Mouse (Mus musculus) layer of hippocampus, adult 11-12 months (tissue): ENCODE measurements around the gene Tns3.
A peak's percentile ranks its signal among the peaks of the same experiment; 100 is the strongest.

ENCODE experiments used
- DNase-seq: peaks from one replicate; pipeline ENCODE4 v3.0.0; 2022; ENCODE audit warnings: low spot score

Tns3 gene

DNA sequence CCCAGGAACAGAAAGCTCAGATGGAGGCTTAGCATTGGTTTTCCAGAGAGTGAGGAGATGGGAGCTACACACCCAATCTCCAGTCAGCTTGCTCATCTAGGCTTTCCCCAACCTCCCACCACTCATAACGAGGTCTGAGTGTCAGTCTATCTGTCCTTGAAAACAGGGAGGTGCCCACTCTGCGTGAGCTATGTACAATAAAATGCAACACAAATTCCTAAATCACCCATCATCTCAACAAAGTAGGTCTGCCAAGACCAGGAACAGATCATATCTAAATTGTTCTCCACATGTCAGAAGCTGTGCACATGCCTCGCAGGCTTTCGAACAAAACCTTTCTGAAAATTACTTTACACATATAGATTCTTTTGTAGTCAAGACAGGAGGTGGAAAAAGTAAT is 134.3 kb downstream of the Tns3 start:
- no peak for DNase-seq

DNA sequence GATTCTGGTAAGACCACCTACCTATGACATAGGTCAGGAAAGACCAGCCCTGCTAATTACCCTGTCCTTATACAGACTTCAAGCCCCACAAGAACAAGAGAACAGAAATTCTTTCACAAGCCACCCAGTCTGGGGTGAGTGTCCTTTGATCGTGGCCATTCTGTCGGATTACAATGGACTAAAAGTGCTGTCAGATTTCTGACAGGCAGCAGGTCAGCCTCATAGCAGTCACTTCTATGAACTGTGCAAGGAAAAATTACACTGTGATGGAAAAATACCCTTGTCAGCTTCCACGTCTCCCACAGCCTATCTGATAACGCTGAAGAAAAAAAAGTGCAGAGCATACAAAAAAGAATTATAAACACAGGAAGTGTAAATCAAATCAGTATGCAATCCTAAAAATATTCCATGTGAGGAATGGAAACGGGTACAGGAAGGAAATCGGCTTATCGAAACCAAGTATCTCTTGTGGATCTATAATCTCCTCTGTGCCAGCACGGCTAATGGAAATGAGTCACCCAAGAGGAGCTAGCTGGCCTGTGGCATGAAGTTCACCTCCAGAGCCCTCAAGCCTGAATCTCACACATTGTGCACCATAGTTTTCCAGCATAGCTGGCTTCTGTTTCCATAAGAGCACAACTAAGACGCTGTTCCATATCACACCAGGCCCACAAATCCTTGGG is 138.7 kb downstream of the Tns3 start:
- DNase-seq: no peak

DNA sequence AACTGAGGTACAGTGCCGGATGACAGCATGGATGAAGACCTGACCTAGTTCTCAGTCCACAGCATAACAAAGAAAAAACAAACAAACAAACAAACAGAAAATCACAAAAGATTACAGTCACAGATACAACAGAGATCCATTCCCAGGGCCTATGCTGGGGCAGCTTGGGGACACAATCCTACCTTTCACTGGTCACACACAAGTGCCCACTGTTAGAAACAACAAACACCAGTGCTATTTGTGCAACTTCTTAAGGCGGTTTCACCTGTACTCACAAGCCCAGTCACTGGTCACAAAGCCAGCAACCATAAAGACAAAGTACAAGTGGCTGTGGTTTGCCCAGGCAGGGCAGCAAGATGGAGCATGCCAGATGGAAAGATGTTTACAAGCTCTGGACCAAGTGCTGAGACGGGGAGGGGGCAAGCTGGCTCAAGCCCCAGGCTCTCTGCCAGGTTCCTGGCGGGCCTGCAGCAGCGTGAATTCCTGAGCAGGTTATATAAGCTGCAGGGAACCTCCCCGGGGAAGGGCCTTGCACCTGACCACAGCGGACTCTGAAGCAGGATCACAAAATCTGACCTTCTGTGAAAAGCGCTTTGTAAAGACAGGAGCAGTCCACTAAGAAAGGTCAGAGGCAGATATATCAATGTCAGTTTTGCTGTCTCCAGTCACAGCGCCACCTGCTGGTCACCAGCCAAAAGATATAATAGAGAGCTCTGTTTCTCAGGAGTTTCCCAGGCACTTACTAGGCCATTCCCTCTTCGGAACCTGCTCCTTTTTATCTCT is 140.8 kb downstream of the Tns3 start:
- DNase-seq: peak; percentile 80

GRCm38 (mm10) chr11:8513359-8514253 is 150.7 kb downstream of the Tns3 start:
- no peak for DNase-seq

DNA sequence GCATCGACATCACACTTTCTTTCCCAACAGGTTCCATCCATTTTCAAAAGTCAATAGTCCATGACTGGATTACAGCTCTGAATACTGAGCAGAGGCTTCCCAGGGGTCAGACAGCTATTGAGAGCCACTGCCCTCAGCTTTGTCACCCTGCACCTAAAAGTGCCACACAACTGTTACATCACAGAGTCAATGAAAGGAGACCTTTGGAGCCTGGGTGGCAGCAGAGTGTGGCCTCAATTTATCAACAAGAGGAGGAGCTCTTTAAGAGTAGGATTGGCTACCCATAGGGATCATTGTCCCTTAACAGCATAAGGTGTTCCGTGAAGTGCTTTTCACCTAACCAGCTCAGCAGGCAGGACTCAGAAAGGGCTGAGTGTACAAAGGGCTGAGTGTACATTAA is 154.0 kb downstream of the Tns3 start:
- no peak for DNase-seq

DNA sequence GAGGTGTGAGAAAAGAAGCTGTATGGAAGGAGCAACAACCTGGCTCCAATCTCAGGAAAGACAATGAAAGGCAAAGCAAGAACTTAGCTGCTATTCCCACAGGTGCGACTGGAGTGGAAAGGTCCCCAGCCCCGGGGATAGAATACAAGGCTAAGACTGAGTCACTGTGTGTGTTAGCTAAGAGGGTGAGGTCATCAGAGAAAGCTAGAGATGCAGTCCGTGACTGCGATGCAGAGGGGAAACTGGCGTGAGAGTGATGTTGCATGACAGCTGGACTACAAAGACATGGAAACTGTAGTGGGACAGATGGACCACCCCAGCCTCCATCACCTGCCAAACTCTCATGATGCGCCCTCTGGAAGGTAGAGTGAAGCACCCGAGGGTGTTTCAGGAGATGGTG is 154.7 kb downstream of the Tns3 start:
- no peak for DNase-seq

DNA sequence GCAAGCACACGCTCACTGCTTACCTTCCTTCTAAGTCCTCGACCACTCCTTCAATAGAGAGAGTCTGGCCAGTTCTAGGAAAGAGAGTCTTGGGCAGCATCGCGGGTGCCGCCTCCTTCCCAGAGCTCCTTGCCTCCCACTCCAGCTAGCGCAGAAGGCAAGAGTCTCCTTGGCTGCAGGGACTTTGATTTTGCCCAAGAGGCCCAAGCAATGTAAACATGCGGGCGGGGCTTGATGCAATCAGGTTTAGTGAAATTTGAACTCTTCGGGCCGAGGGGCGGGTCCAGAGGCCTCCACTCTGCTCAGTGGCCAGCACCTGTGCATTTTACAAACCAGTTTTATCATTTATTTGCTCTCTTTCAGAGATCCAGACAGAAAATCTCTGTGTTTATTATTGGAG is 160.6 kb downstream of the Tns3 start:
- DNase-seq: no peak

- no peak for DNase-seq
These were observed 163.5 kb downstream of the Tns3 start for GRCm38 (mm10) chr11:8500855-8501254.

GRCm38 (mm10) chr11:8497136-8497535 is 167.2 kb downstream of the Tns3 start:
- no peak for DNase-seq

DNA sequence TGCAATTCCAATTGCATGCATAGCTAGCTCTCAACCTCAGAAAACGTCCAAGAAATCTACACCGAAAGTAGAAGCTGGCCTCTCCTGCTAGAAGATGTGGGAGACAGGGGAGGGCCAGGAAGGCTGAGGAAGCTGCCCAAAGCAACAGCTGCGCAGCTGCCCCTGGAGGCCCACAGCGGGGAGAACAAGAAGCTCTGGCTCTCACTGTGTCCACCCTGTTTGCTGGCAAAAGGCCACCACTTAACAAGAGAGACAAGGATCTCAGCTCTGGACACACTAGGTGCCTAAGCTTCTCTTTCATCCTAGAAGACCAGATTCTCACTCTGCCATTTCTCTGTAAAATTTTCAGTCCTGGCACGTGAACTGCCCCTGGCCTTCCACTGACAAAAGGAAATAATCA is 167.6 kb downstream of the Tns3 start:
- DNase-seq: peak; percentile 29

- DNase-seq: no peak
These were observed 168.5 kb downstream of the Tns3 start for GRCm38 (mm10) chr11:8495801-8496200.

DNA sequence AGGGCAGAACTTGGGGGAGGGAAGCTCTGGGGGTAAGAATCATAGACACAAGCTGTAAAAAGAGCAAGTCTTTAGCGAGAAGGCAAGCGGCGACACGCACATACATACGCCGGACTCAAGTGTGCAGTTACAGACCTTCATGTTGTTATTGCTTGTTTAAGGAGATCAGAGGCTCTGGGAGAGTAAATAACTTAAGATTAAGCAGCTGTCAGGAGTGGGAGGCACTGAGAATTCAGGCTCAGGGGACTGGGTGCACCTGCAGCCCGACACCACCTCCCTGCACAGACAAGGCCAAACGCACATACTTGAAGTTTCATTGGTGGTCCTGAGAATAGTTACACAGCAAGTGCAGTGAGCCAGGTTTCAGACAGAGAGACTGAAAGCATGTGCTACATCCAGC is 169.3 kb downstream of the Tns3 start:
- DNase-seq: no peak

DNA sequence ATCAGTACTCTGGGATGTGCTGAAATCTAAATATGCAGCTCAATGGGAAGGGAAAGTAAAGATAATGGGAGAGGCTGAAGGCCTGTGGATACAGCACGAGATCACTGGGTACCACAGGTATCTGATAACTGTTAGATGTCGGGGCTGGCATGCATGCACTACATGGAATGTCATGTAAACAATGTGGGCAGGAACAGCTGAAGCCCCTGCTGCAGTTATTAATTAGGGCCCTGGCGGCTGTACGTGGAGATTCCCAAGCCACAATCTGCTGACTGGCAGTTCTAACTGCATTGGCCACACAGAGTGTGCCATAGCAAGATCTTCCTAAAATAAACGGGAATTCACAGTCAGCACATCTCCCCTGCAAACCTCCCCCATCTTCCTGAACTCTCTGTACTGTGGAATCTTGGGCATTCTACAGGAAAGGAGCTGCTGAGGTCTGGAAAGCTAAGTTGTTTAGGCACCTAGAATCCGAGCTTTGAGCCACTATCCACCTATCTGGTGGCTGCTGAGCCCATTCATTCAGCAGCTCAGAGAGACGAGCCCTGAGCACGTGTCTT is 170.3 kb downstream of the Tns3 start:
- no peak for DNase-seq

DNA sequence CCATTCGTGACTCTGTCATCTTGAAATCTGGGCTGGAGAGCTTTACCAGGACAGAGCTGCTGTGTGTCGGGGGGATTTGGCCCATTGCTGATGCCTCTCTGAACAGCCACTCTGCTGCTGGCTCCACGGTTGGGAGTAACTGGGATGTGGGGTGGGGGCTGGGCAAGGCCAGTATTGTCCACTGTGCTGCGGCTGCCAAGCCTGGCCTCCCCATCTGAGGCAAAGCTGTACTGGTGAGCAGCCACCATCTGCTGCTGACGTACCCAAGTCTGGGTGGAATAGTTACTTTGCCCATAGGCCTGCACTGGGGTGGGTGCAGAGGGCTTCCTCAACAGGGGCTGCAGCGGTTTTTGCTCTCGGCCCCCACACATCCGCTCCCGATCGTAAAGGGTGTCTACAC is 172.0 kb downstream of the Tns3 start:
- peak; percentile 32 for DNase-seq

- no peak for DNase-seq
These were observed 176.1 kb downstream of the Tns3 start for GRCm38 (mm10) chr11:8488248-8488647.

DNA sequence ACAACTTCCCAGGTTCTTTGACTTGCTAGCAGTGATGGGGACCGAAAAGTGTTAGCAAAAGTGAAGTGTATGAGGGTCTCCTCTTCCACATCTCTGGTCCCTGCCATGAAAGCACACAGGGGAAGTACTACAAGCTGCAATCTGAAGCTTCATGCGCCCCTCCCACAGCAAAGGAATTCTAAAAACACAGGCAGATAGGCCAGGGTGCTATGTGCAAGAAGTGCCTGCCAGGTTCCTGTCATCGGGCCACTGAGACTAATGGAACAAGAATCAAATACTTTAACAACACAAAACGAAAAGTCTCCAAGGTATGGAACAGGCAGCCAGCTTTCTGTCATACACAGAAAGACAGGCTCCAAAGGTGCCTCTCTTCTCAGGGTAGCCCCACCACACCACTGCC is 177.8 kb downstream of the Tns3 start:
- no peak for DNase-seq

DNA sequence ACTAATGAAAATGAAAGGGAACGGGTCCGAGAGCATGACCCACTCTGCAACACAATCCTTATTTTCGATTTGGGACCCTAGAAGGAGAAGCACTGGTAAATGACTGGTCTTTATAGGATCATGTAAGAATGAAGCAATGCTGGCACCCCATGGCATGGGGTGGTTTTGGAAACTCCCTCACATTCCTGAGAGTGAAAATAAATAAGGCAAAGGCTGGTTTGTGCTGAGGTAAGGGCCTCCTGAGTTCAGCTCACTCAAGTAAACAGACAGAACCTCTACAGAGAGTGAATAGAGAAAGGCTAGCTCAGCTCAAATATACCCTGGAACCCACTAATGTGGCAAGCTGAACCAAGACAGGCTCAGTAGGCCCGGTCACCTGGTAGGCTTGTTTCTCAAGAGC is 179.8 kb downstream of the Tns3 start:
- DNase-seq: no peak

GRCm38 (mm10) chr11:8482721-8483120 is 181.6 kb downstream of the Tns3 start:
- no peak for DNase-seq

GRCm38 (mm10) chr11:8481962-8482361 is 182.4 kb downstream of the Tns3 start:
- DNase-seq: no peak

DNA sequence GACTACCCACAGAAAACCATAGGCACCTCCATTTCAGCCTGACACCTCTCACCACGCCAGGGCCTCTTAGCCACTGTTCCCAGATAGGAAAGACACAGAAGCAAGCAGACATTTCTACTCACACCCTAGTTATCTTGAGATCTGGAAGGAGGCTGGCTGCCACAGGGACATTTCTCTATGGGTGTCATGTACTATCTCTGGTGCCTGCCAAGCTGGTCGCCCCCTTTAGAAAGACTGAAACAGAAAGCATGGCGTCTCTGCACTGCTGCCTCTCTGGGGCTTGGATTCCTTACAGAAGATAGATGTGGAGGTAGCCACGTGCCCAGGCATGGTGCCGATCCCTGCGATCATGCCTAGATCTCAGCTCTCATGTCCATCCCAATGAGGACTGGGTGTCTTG is 182.8 kb downstream of the Tns3 start:
- no peak for DNase-seq

DNA sequence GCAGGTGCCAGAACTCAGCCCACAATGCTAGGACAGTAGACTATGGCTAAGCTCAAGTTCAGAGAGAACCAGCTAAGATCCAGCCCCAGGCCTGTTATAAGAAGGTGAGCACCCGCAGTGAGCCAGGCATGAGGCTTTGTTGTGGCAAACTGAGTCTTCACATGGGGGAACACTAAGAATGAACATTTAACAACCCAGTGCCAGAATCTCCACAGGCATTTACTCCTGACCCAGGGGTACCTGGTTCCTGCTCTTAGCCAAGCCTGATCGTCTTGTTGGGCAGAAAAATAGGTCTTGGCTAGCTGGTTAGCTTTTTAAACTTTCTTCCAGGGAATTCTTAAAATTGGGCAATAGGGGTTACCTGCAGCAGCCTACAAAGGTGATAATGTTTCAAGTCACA is 184.5 kb downstream of the Tns3 start:
- DNase-seq: no peak

GRCm38 (mm10) chr11:8479313-8479712 is 185.0 kb downstream of the Tns3 start:
- no peak for DNase-seq
